Mouse (Mus musculus): ENCODE measurements around the gene Mxra8. TPM values are rescaled to one million over a fixed set of nuclear protein-coding genes. Genes with fewer than 3 reads are reported as not detected.

Mxra8 gene
- total RNA-seq, 1 experiment, result 14.4 TPM

GRCm38 (mm10) chr4:155807841-155808240 is 31.6 kb upstream of the Mxra8 start:
- no peak for TF ChIP-seq HCFC1 (IDR thresholded peaks at IDR 0.05; ENCODE audit: borderline replicate concordance, insufficient read depth, low read length)
- Histone ChIP-seq H3K9ac (ENCODE audit: insufficient read depth, low read depth, low read length, poor library complexity, severe bottlenecking) (no peak overlapping the region), H3K4me3 (ENCODE audit: insufficient read depth in 1 of 2, low read depth in 1 of 2, low read length in 2 of 2, poor library complexity in 1 of 2, severe bottlenecking in 1 of 2) (no peak overlapping the region), H3K36me3 (ENCODE audit: control insufficient read depth, insufficient read depth, low read length, poor library complexity, severe bottlenecking) (peaks cover 17% of the 10 kb centered on the region), H3K27ac (ENCODE audit: insufficient read depth, low read depth, low read length, poor library complexity, severe bottlenecking) (no peak overlapping the region), H3K4me1 (ENCODE audit: control insufficient read depth in 2 of 2, insufficient read depth in 2 of 2, low read length in 2 of 2, poor library complexity in 1 of 2) (peaks cover 2% of the 10 kb centered on the region in 2 experiments; a peak in 2 of 4 replicates), H3K9me3 (ENCODE audit: control insufficient read depth, insufficient read depth, low read depth, low read length) (no peaks in the 10 kb centered on the region)
- DNase-seq (ENCODE audit: low read depth, low spot score), result no peak
- in situ Hi-C loops (cut with MboI; ENCODE audit: low sequenced_read_pairs in 2 of 2, unreplicated experiment in 2 of 2), result no loop called here

DNA sequence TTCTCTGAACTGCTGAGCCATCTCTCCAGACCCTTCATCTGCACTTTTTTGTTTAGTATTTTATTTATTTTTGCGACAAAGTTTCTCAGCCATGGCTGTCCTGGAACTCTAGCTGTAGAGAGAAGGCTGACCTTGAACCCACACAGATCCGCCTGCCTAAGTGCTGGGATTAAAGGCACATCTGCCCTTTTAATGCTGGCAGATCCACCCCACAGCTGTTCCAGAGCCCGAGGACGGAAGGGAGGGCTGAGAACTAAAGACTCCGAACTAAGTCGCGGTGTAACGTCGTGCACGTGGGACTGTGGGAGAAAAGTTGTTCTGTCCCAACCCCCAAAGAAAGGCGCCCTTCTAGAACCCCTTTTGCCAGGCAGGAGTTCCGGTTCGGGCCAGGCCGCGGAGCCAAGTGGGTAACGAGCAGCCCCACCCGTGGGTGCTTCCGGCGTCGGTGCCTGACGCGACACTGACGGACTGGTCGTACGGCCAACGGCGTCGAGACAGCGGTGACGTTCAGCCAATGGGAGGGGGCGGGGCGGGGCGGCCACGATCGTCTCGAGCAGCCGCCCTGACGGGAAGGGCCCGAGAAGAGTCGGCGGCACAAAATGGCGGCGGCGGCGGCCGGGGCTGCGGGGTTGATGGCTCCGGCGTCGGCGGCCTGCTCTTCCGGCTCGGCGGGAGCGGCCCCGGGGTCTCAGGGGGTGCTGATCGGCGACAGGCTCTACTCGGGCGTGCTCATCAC is 27.4 kb upstream of the Mxra8 start, which contains the start of gene Ccnl2:
Gene Ccnl2, plus strand, starts transcription at position 561 of the 736 bp plus-strand sequence.
- in situ Hi-C loops (cut with MboI; ENCODE audit: low sequenced_read_pairs in 2 of 2, unreplicated experiment in 2 of 2), result no loop called here
- peak within 1 kb of the TSS; percentile 99 for H3K9ac ChIP-seq (ENCODE audit: insufficient read depth, low read depth, low read length, poor library complexity, severe bottlenecking)
- TF ChIP-seq ZC3H11A (IDR thresholded peaks at IDR 0.05; ENCODE audit: borderline replicate concordance, low read depth, low read length) (no peak), MAFK (IDR thresholded peaks at IDR 0.05; ENCODE audit: insufficient read depth, low read depth, low read length) (no peak), CHD2 (IDR thresholded peaks at IDR 0.05; ENCODE audit: low read depth, low read length) (peak; percentile 84), ZNF384 (IDR thresholded peaks at IDR 0.05; ENCODE audit: low read depth, low read length) (no peak), HCFC1 (IDR thresholded peaks at IDR 0.05; ENCODE audit: borderline replicate concordance, insufficient read depth, low read length) (0 out of 2 replicates have a peak, but pooled peaks have one; percentile 30)
- H3K4me1 ChIP-seq (ENCODE audit: control insufficient read depth in 2 of 2, insufficient read depth in 2 of 2, low read length in 2 of 2, poor library complexity in 1 of 2), result peaks cover 0 to 2% of the 10 kb centered on the region in 2 experiments; a peak in 2 of 4 replicates
- DNase-seq (ENCODE audit: low read depth, low spot score), result peak; percentile 91
- H3K4me3 ChIP-seq (ENCODE audit: insufficient read depth in 1 of 2, low read depth in 1 of 2, low read length in 2 of 2, poor library complexity in 1 of 2, severe bottlenecking in 1 of 2), result peak within 1 kb of the TSS; percentile 96 to 97
- H3K9me3 ChIP-seq (ENCODE audit: control insufficient read depth, insufficient read depth, low read depth, low read length), result no peaks in the 10 kb centered on the region
- peak within 1 kb of the TSS; percentile 93 for H3K27ac ChIP-seq (ENCODE audit: insufficient read depth, low read depth, low read length, poor library complexity, severe bottlenecking)
- peaks cover 27% of the 10 kb centered on the region for H3K36me3 ChIP-seq (ENCODE audit: control insufficient read depth, insufficient read depth, low read length, poor library complexity, severe bottlenecking)

- Histone ChIP-seq H3K9me3 (ENCODE audit: control insufficient read depth, insufficient read depth, low read depth, low read length) (no peaks in the 10 kb centered on the region), H3K27ac (ENCODE audit: insufficient read depth, low read depth, low read length, poor library complexity, severe bottlenecking) (peak overlapping the region; percentile 93), H3K9ac (ENCODE audit: insufficient read depth, low read depth, low read length, poor library complexity, severe bottlenecking) (peak overlapping the region; percentile 99), H3K4me3 (ENCODE audit: insufficient read depth in 1 of 2, low read depth in 1 of 2, low read length in 2 of 2, poor library complexity in 1 of 2, severe bottlenecking in 1 of 2) (peak overlapping the region; percentile 96 to 97), H3K4me1 (ENCODE audit: control insufficient read depth in 2 of 2, insufficient read depth in 2 of 2, low read length in 2 of 2, poor library complexity in 1 of 2) (peaks cover 0 to 3% of the 10 kb centered on the region in 2 experiments; a peak in 2 of 4 replicates), H3K36me3 (ENCODE audit: control insufficient read depth, insufficient read depth, low read length, poor library complexity, severe bottlenecking) (peaks cover 28% of the 10 kb centered on the region)
- DNase-seq (ENCODE audit: low read depth, low spot score), result peak; percentile 39
- in situ Hi-C loops (cut with MboI; ENCODE audit: low sequenced_read_pairs in 2 of 2, unreplicated experiment in 2 of 2), result no loop called here
- TF ChIP-seq CHD2 (IDR thresholded peaks at IDR 0.05; ENCODE audit: low read depth, low read length) (peak; percentile 89), MAFK (IDR thresholded peaks at IDR 0.05; ENCODE audit: insufficient read depth, low read depth, low read length) (no peak), HCFC1 (IDR thresholded peaks at IDR 0.05; ENCODE audit: borderline replicate concordance, insufficient read depth, low read length) (no peak), ZC3H11A (IDR thresholded peaks at IDR 0.05; ENCODE audit: borderline replicate concordance, low read depth, low read length) (no peak), ZNF384 (IDR thresholded peaks at IDR 0.05; ENCODE audit: low read depth, low read length) (no peak)
These were observed 26.8 kb upstream of the Mxra8 start for GRCm38 (mm10) chr4:155812665-155813181.

GRCm38 (mm10) chr4:155817533-155817932 is 21.9 kb upstream of the Mxra8 start:
- Histone ChIP-seq H3K27ac (ENCODE audit: insufficient read depth, low read depth, low read length, poor library complexity, severe bottlenecking) (no peak overlapping the region), H3K9ac (ENCODE audit: insufficient read depth, low read depth, low read length, poor library complexity, severe bottlenecking) (no peak overlapping the region), H3K4me3 (ENCODE audit: insufficient read depth in 1 of 2, low read depth in 1 of 2, low read length in 2 of 2, poor library complexity in 1 of 2, severe bottlenecking in 1 of 2) (no peak overlapping the region), H3K36me3 (ENCODE audit: control insufficient read depth, insufficient read depth, low read length, poor library complexity, severe bottlenecking) (peaks cover 50% of the 10 kb centered on the region), H3K9me3 (ENCODE audit: control insufficient read depth, insufficient read depth, low read depth, low read length) (no peaks in the 10 kb centered on the region), H3K4me1 (ENCODE audit: control insufficient read depth in 2 of 2, insufficient read depth in 2 of 2, low read length in 2 of 2, poor library complexity in 1 of 2) (peaks cover 0 to 2% of the 10 kb centered on the region in 2 experiments; a peak in 1 of 4 replicates)
- DNase-seq (ENCODE audit: low read depth, low spot score), result no peak
- in situ Hi-C loops (cut with MboI; ENCODE audit: low sequenced_read_pairs in 2 of 2, unreplicated experiment in 2 of 2), result no loop called here
- no peak for TF ChIP-seq HCFC1 (IDR thresholded peaks at IDR 0.05; ENCODE audit: borderline replicate concordance, insufficient read depth, low read length)
- TF ChIP-seq ZNF384 (IDR thresholded peaks at IDR 0.05; ENCODE audit: low read depth, low read length), result no peak
- no peak for TF ChIP-seq ZC3H11A (IDR thresholded peaks at IDR 0.05; ENCODE audit: borderline replicate concordance, low read depth, low read length)
- no peak for TF ChIP-seq MAFK (IDR thresholded peaks at IDR 0.05; ENCODE audit: insufficient read depth, low read depth, low read length)
- no peak for TF ChIP-seq CHD2 (IDR thresholded peaks at IDR 0.05; ENCODE audit: low read depth, low read length)
